Mouse (Mus musculus) embryonic facial prominence, embryonic 12.5 days (tissue): ENCODE results near the gene Mast4. TPM values are rescaled to one million over a fixed set of nuclear protein-coding genes. Genes with fewer than 3 reads are reported as not detected.

Experiments
- ATAC-seq: fragments of 200-750 bp; cut with Nextera tagmentation; 2 replicates; pipeline ENCODE4 v1.8.0; 2017; ENCODE audit not compliant: insufficient number of reproducible peaks, insufficient read depth, low FRiP score, low TSS enrichment
- H3K27ac ChIP-seq: fragments of 300-500 bp; sonication (generic); 2 replicates; pipeline ENCODE4 v1.5.1; 2016; ENCODE audit warnings: mild to moderate bottlenecking
- H3K27me3 ChIP-seq: fragments of 300-500 bp; sonication (generic); 2 replicates; pipeline ENCODE4 v1.6.1; 2016; ENCODE audit warnings: mild to moderate bottlenecking, moderate library complexity
- H3K36me3 ChIP-seq: fragments of 300-500 bp; sonication (generic); 2 replicates; pipeline ENCODE4 v1.6.1; 2016; ENCODE audit warnings: mild to moderate bottlenecking
- H3K4me1 ChIP-seq: fragments of 300-500 bp; sonication (generic); 2 replicates; pipeline ENCODE4 v1.6.1; 2016
- H3K4me2 ChIP-seq: fragments of 300-500 bp; sonication (generic); replicated peaks from 2 replicates; pipeline ENCODE4 v1.6.1; 2016; ENCODE audit warnings: mild to moderate bottlenecking, moderate library complexity
- H3K4me3 ChIP-seq: fragments of 300-500 bp; sonication (generic); 2 replicates; pipeline ENCODE4 v1.5.1; 2016; ENCODE audit warnings: mild to moderate bottlenecking
- H3K9ac ChIP-seq: fragments of 300-500 bp; sonication (generic); 2 replicates; pipeline ENCODE4 v1.6.1; 2016; ENCODE audit warnings: mild to moderate bottlenecking, moderate library complexity
- H3K9me3 ChIP-seq: fragments of 300-500 bp; sonication (generic); 2 replicates; pipeline ENCODE4 v1.6.1; 2016; ENCODE audit warnings: mild to moderate bottlenecking, moderate library complexity
- WGBS: fragments of 180-500 bp; shearing (Covaris S2); methylation state at CpG from one replicate; pipeline ENCODE4 v1.1.7; 2016; 5-methylcytosine and 5-hydroxymethylcytosine counted together
- polyA plus RNA-seq: library from polyadenylated mRNA; unstranded; fragments of >200 nt; fragmentation: Nextera tagmentation; extraction: Ambion mirVana; gene quantifications from 2 replicates; pipeline ENCODE4 v1.2.1, GENCODE M21; 2016

Mast4 gene
- polyA plus RNA-seq, 1 experiment from 2014 or later, result 28.5 TPM

- no peaks in the 10 kb centered on the region for H3K36me3 ChIP-seq
Observed at GRCm38 (mm10) chr13:102725416-102725815, 608.9 kb downstream of the Mast4 start.

DNA sequence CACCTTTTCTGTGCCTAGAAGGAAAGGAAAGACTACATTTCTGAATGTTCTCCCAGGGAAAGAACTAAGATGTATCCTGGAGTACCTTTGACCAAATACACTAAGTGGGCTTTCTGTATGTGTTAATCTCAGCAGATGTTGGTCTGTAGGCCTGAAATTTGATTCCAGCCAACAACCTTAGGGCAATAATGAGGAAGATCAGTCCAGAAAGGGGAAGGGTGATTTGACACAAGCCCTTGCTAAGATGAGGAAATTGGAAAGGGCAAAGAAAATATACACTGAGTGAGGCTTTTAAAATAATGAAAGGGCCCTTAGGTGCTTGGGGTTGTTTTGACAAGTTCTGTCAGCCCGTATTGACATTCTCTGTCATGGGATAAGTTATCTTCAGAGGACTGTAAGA lies 617.3 kb downstream of the Mast4 start:
- Histone ChIP-seq H3K9ac (no peak overlapping the region), H3K4me2 (no peak overlapping the region), H3K9me3 (no peaks in the 10 kb centered on the region), H3K27me3 (no peaks in the 10 kb centered on the region), H3K4me3 (no peak overlapping the region), H3K27ac (no peak overlapping the region), H3K36me3 (no peaks in the 10 kb centered on the region), H3K4me1 (no peaks in the 10 kb centered on the region)
- no peak for ATAC-seq
- WGBS, result 38% methylated on average over 1 of the region's 1 CpGs

More at GRCm38 (mm10) chr13:102725416-102725815, 608.9 kb downstream of the Mast4 start:
- Histone ChIP-seq H3K9me3 (no peaks in the 10 kb centered on the region), H3K27me3 (no peaks in the 10 kb centered on the region), H3K9ac (no peak overlapping the region), H3K27ac (no peak overlapping the region), H3K4me2 (no peak overlapping the region), H3K4me3 (no peak overlapping the region), H3K4me1 (no peaks in the 10 kb centered on the region)
- ATAC-seq, result no peak

GRCm38 (mm10) chr13:102700744-102701143 lies 633.6 kb downstream of the Mast4 start:
- no peak for ATAC-seq

DNA sequence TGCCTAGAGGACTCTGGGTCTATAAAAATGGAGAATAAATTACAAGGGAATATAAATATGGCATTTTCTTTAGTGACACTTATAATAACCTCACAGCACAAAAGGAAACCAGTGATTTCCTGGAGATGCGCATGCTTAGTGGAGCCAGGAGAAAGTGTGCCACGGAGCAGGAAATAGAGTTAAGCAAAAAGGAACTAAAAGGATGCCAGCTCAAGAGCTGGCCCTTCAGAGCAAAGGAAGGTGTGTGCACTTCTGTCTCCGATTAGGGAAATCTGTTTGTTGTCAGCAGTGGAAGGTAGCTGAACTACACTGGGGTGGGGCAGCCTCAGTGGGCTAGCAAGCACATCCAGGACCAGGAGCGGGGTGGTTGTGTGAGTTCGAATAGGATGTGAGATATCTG lies 634.1 kb downstream of the Mast4 start:
- H3K36me3 ChIP-seq, result no peaks in the 10 kb centered on the region
- H3K4me2 ChIP-seq, result no peak overlapping the region
- no peaks in the 10 kb centered on the region for H3K9me3 ChIP-seq
- H3K27ac ChIP-seq, result no peak overlapping the region
- no peak overlapping the region for H3K9ac ChIP-seq
- peaks cover 9% of the 10 kb centered on the region for H3K4me1 ChIP-seq
- WGBS, result 87% methylated on average over 5 of the region's 5 CpGs
- no peaks in the 10 kb centered on the region for H3K27me3 ChIP-seq
- ATAC-seq, result no peak
- no peak overlapping the region for H3K4me3 ChIP-seq

More at GRCm38 (mm10) chr13:102700744-102701143, 633.6 kb downstream of the Mast4 start:
- Histone ChIP-seq H3K4me3 (no peak overlapping the region), H3K4me1 (peaks cover 9% of the 10 kb centered on the region), H3K9ac (no peak overlapping the region), H3K9me3 (no peaks in the 10 kb centered on the region), H3K4me2 (no peak overlapping the region), H3K27ac (no peak overlapping the region), H3K27me3 (no peaks in the 10 kb centered on the region), H3K36me3 (no peaks in the 10 kb centered on the region)
- WGBS, result 85% methylated on average over 3 of the region's 3 CpGs

DNA sequence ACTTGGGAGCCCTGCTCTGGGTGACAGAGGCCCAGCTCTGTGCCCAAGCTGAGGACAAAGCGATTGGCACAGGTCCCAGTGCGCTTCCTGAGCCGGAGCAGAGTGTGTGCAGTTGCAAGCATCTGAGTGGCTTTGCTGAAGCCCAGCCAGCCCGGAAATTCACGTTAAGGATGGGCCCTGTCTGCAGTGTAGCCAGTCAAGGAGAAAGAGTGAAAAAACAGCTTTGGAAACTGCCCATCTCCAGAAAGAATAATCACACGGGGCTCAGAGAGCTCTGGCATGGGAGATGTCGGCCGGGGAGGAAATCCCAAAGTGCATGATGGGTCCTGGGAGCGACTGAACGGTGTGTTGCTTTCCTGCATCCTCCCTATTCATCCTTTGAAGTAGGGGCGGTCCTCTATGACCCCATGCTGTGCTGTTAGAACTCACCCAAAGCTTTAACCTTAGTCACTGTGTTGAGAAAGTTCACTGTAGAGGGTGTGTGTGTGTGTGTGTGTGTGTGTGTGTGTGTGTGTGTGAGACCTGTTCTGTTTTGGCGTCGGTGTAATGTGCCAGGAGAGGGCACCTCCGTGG lies 635.5 kb downstream of the Mast4 start:
- Histone ChIP-seq H3K27ac (0 out of 2 replicates have a peak overlapping the region, but pooled peaks have one; percentile 54), H3K4me2 (peak overlapping the region; percentile 38), H3K9ac (peak overlapping the region; percentile 27; the same call in 1 of the 2 replicates), H3K4me1 (peaks cover 9% of the 10 kb centered on the region), H3K4me3 (no peak overlapping the region), H3K36me3 (no peaks in the 10 kb centered on the region), H3K27me3 (no peaks in the 10 kb centered on the region), H3K9me3 (no peaks in the 10 kb centered on the region)
- WGBS, result 37% methylated on average over 14 of the region's 14 CpGs
- ATAC-seq, result 0 out of 2 replicates have a peak, but pooled peaks have one; percentile 64

DNA sequence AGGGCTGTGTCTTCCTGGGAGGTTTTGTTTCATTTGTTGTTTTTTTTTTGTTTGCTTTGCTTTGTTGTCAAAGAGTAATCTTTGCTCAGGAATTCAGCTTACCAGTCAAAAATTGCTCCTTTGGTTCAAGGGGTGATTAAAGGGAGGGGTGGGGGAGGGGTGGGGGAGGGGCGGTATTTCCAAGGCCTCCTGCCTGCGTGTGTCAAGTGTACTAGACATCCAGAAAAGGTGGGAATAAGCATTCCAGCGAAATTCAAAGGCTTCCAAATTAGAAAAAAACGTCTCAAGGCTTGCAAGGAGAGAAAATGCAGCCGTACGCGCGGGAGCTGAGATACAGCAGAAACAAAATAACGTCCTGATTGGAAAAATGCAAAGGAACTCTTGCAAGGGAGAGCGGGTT lies 636.0 kb downstream of the Mast4 start:
- H3K4me2 ChIP-seq, result peak overlapping the region; percentile 38
- no peak overlapping the region for H3K4me3 ChIP-seq
- 0 out of 2 replicates have a peak overlapping the region, but pooled peaks have one; percentile 54 for H3K27ac ChIP-seq
- ATAC-seq, result no peak
- no peaks in the 10 kb centered on the region for H3K9me3 ChIP-seq
- H3K27me3 ChIP-seq, result no peaks in the 10 kb centered on the region
- H3K4me1 ChIP-seq, result peaks cover 9% of the 10 kb centered on the region
- H3K36me3 ChIP-seq, result no peaks in the 10 kb centered on the region
- WGBS, result 28% methylated on average over 10 of the region's 10 CpGs
- H3K9ac ChIP-seq, result peak overlapping the region; percentile 27; the same call in 1 of the 2 replicates

DNA sequence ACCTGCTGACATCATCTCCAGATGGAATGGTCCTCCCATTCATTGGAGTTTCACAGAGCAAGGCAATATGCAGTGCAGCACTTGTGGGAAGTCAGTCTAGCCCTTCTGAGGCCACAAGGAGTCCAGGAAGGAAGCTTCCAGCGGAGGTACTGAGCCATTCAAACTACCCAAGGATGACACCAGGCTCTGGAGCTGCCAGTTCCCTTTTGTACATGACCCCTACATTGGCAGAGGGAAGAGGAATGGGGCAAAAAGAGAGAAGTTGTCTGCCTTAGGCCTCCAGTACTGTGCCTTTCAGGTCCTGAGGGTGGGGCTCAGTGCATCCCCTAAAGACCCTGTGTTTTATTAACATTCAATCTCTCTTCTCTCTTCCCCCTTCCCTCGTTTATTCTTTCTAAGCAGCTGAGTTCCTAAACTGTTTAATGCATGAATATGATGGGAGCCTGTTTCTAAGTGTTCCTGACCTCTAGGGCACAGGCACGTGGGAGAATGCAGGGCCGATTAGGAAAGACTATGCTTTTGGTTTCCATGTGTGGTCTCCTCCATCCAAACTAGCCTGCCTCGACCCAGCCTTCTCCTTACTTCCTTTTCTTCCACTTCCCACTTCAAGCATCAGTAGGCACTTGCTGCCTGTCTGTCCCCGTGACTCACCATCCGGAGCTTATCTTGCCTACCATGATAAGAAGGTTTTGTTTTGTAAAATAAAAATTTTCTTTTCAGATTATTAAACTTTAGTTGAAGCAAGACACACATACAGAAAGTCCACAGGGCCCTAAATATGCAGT lies 639.0 kb downstream of the Mast4 start:
- Histone ChIP-seq H3K4me3 (no peak overlapping the region), H3K9ac (no peak overlapping the region), H3K36me3 (no peaks in the 10 kb centered on the region), H3K27ac (no peak overlapping the region), H3K4me1 (peaks cover 9% of the 10 kb centered on the region), H3K9me3 (no peaks in the 10 kb centered on the region), H3K27me3 (no peaks in the 10 kb centered on the region), H3K4me2 (no peak overlapping the region)
- no peak for ATAC-seq
- 67% methylated on average over 7 of the region's 7 CpGs for WGBS

- Histone ChIP-seq H3K27ac (no peak overlapping the region), H3K4me3 (no peak overlapping the region), H3K9ac (no peak overlapping the region), H3K36me3 (no peaks in the 10 kb centered on the region), H3K9me3 (no peaks in the 10 kb centered on the region), H3K4me2 (no peak overlapping the region), H3K27me3 (no peaks in the 10 kb centered on the region), H3K4me1 (peaks cover 9% of the 10 kb centered on the region)
- ATAC-seq, result no peak
- WGBS, result 87% methylated on average over 7 of the region's 7 CpGs
Observed at GRCm38 (mm10) chr13:102694154-102694553, 640.1 kb downstream of the Mast4 start.

GRCm38 (mm10) chr13:102693341-102693801 lies 640.9 kb downstream of the Mast4 start, which contains the start of gene Cd180:
Cd180 (plus strand) TSS chr13:102693558.
- no peaks in the 10 kb centered on the region for H3K27me3 ChIP-seq
- 70% methylated on average over 8 of the region's 8 CpGs for WGBS
- no peak for ATAC-seq

GRCm38 (mm10) chr13:102691408-102692150 lies 642.7 kb downstream of the Mast4 start:
- Histone ChIP-seq H3K9ac (no peak overlapping the region), H3K9me3 (no peaks in the 10 kb centered on the region), H3K27ac (no peak overlapping the region), H3K4me3 (no peak overlapping the region), H3K27me3 (no peaks in the 10 kb centered on the region), H3K4me1 (no peaks in the 10 kb centered on the region), H3K36me3 (no peaks in the 10 kb centered on the region), H3K4me2 (no peak overlapping the region)
- WGBS, result 69% methylated on average over 11 of the region's 11 CpGs
- no peak for ATAC-seq

More at GRCm38 (mm10) chr13:102693341-102693801, 640.9 kb downstream of the Mast4 start, which contains the start of gene Cd180:
- H3K27ac ChIP-seq, result no peak within 1 kb of the TSS
- H3K36me3 ChIP-seq, result no peaks in the 10 kb centered on the region
- H3K9me3 ChIP-seq, result no peaks in the 10 kb centered on the region
- H3K9ac ChIP-seq, result no peak within 1 kb of the TSS
- H3K4me3 ChIP-seq, result no peak within 1 kb of the TSS
- peaks cover 1% of the 10 kb centered on the region for H3K4me1 ChIP-seq
- H3K4me2 ChIP-seq, result no peak within 1 kb of the TSS

- H3K4me1 ChIP-seq, result no peaks in the 10 kb centered on the region
- no peak overlapping the region for H3K9ac ChIP-seq
- no peak overlapping the region for H3K4me2 ChIP-seq
- ATAC-seq, result no peak
- no peak overlapping the region for H3K4me3 ChIP-seq
- H3K27ac ChIP-seq, result no peak overlapping the region
- no peaks in the 10 kb centered on the region for H3K9me3 ChIP-seq
- H3K27me3 ChIP-seq, result no peaks in the 10 kb centered on the region
- WGBS, result 91% methylated on average over 5 of the region's 5 CpGs
- no peaks in the 10 kb centered on the region for H3K36me3 ChIP-seq
Observed at GRCm38 (mm10) chr13:102690184-102690583, 644.1 kb downstream of the Mast4 start.
